Mouse (Mus musculus) thymus, adult 2 months (tissue): ENCODE measurements at regions not wholly inside any gene's neighbourhood (a gene's known extent, or its start where the extent isn't known, plus 50 kb on each side); places are given as distances from the start of the nearest gene placed in this dataset.

ENCODE experiments used
- DNase-seq: peaks from one replicate; pipeline ENCODE4 v3.0.0; 2021
- H3K27ac ChIP-seq: fragments of 200-500 bp; 2 replicates; pipeline ENCODE4 v1.5.1; 2012; ENCODE audit warnings: low read length, control low read depth; ENCODE audit not compliant: control insufficient read depth, insufficient read depth
- H3K27me3 ChIP-seq: fragments of 200-500 bp; 2 replicates; pipeline ENCODE4 v1.6.1; 2012; ENCODE audit warnings: mild to moderate bottlenecking, low read length, moderate library complexity, mixed read lengths; ENCODE audit not compliant: control insufficient read depth, insufficient read depth
- H3K36me3 ChIP-seq: fragments of 200-500 bp; 2 replicates; pipeline ENCODE4 v1.6.1; 2012; ENCODE audit warnings: mild to moderate bottlenecking, low read length, moderate library complexity; ENCODE audit not compliant: control insufficient read depth, insufficient read depth
- H3K4me1 ChIP-seq: fragments of 200-500 bp; replicated peaks from 2 replicates; pipeline ENCODE4 v1.6.1; 2012; ENCODE audit warnings: low read length; ENCODE audit not compliant: control insufficient read depth, insufficient read depth
- H3K4me3 ChIP-seq: fragments of 200-500 bp; 2 replicates; pipeline ENCODE4 v1.5.1; 2012; ENCODE audit warnings: mild to moderate bottlenecking, low read length, control low read depth, moderate library complexity; ENCODE audit not compliant: control insufficient read depth, insufficient read depth
- CTCF ChIP-seq: fragments of 200-500 bp; IDR thresholded peaks from 2 replicates; pipeline ENCODE4 v1.5.1; 2012; ENCODE audit warnings: mild to moderate bottlenecking, control low read depth, low read length, moderate library complexity, borderline replicate concordance; ENCODE audit not compliant: control insufficient read depth, poor library complexity, insufficient read depth; ENCODE audit errors: extremely low read depth
- POLR2A ChIP-seq: fragments of 200-500 bp; IDR thresholded peaks from 2 replicates; pipeline ENCODE4 v1.6.1; 2012; ENCODE audit warnings: mild to moderate bottlenecking, low read length, control low read depth, moderate library complexity; ENCODE audit not compliant: control insufficient read depth, poor library complexity, insufficient read depth; ENCODE audit errors: extremely low read depth
- WGBS: fragments of 180-500 bp; shearing (Covaris S2); methylation state at CpG from one replicate; pipeline ENCODE4 v1.1.7; 2018; 5-methylcytosine and 5-hydroxymethylcytosine counted together

GRCm38 (mm10) chr11:26971161-26971560, 377.4 kb upstream of the Vrk2 start:
- no peak for TF ChIP-seq CTCF
- H3K27ac ChIP-seq: no peak overlapping the region
- H3K36me3 ChIP-seq: no peaks in the 10 kb centered on the region
- H3K4me1 ChIP-seq: no peaks in the 10 kb centered on the region
- no peaks in the 10 kb centered on the region for H3K27me3 ChIP-seq
- WGBS: 91% methylated on average over 2 of the region's 2 CpGs
- H3K4me3 ChIP-seq: no peak overlapping the region
- DNase-seq: no peak

- no peaks in the 10 kb centered on the region for H3K4me1 ChIP-seq
- WGBS: 90% methylated on average over 4 of the region's 4 CpGs
- TF ChIP-seq POLR2A: no peak
- no peak for TF ChIP-seq CTCF
These were observed 373.6 kb upstream of the Vrk2 start for GRCm38 (mm10) chr11:26967427-26967826.

GRCm38 (mm10) chr11:26962928-26963667, 369.3 kb upstream of the Vrk2 start:
- DNase-seq: no peak
- Histone ChIP-seq H3K4me3 (no peak overlapping the region), H3K27me3 (no peaks in the 10 kb centered on the region), H3K27ac (no peak overlapping the region), H3K36me3 (no peaks in the 10 kb centered on the region), H3K4me1 (no peaks in the 10 kb centered on the region)
- TF ChIP-seq CTCF: no peak
- TF ChIP-seq POLR2A: no peak
- WGBS: 57% methylated on average over 8 of the region's 8 CpGs

More at GRCm38 (mm10) chr11:26967427-26967826, 373.6 kb upstream of the Vrk2 start:
- H3K4me3 ChIP-seq: no peak overlapping the region
- H3K27ac ChIP-seq: no peak overlapping the region
- H3K36me3 ChIP-seq: no peaks in the 10 kb centered on the region
- no peak for DNase-seq
- H3K27me3 ChIP-seq: no peaks in the 10 kb centered on the region

- no peak for DNase-seq
- Histone ChIP-seq H3K27me3 (no peaks in the 10 kb centered on the region), H3K36me3 (no peaks in the 10 kb centered on the region), H3K4me3 (no peak overlapping the region), H3K27ac (no peak overlapping the region), H3K4me1 (no peaks in the 10 kb centered on the region)
- 84% methylated on average over 18 of the region's 18 CpGs for WGBS
- TF ChIP-seq POLR2A: no peak
- no peak for TF ChIP-seq CTCF
These were observed 368.5 kb upstream of the Vrk2 start for GRCm38 (mm10) chr11:26962040-26962927.

- no peaks in the 10 kb centered on the region for H3K36me3 ChIP-seq
- no peaks in the 10 kb centered on the region for H3K27me3 ChIP-seq
- no peaks in the 10 kb centered on the region for H3K4me1 ChIP-seq
- no peak overlapping the region for H3K4me3 ChIP-seq
- peak; percentile 61 for DNase-seq
- no peak overlapping the region for H3K27ac ChIP-seq
- TF ChIP-seq POLR2A (no peak), CTCF (peak; percentile 71; the same call in 1 of the 2 replicates)
- WGBS: 31% methylated on average over 5 of the region's 5 CpGs
These were observed 367.7 kb upstream of the Vrk2 start for GRCm38 (mm10) chr11:26961336-26961980.

- Histone ChIP-seq H3K27ac (no peak overlapping the region), H3K27me3 (no peaks in the 10 kb centered on the region), H3K36me3 (no peaks in the 10 kb centered on the region), H3K4me3 (no peak overlapping the region), H3K4me1 (no peaks in the 10 kb centered on the region)
- no peak for DNase-seq
- WGBS: 72% methylated on average over 3 of the region's 3 CpGs
- no peak for TF ChIP-seq POLR2A
- TF ChIP-seq CTCF: no peak
These were observed 362.4 kb upstream of the Vrk2 start for GRCm38 (mm10) chr11:26956153-26956552.
